Mouse (Mus musculus): ENCODE data around the gene Caly.

Caly gene

GRCm38 (mm10) chr7:140082242-140082678 lies at the start of gene Caly:
Gene Caly, minus strand, starts transcription at chr7:140082548.
- peak; percentile 78 to 87 for DNase-seq

- no peak for DNase-seq
Observed at GRCm38 (mm10) chr7:140127911-140128310, 45.6 kb upstream of the Caly start.

GRCm38 (mm10) chr7:140126934-140127333 lies 44.6 kb upstream of the Caly start:
- DNase-seq = no peak

- DNase-seq = no peak
Observed at GRCm38 (mm10) chr7:140126022-140126350, 43.6 kb upstream of the Caly start.

- DNase-seq = peak; percentile 92 to 97
Observed at GRCm38 (mm10) chr7:140125278-140126021, 43.1 kb upstream of the Caly start.

GRCm38 (mm10) chr7:140124382-140124781 lies 42.0 kb upstream of the Caly start:
- DNase-seq = no peak

- DNase-seq = no peak
Observed at GRCm38 (mm10) chr7:140122765-140123164, 40.4 kb upstream of the Caly start.

GRCm38 (mm10) chr7:140121338-140121910 lies 39.1 kb upstream of the Caly start:
- DNase-seq = no peak

GRCm38 (mm10) chr7:140120484-140120883 lies 38.1 kb upstream of the Caly start:
- DNase-seq = no peak

GRCm38 (mm10) chr7:140116329-140117054 lies 34.1 kb upstream of the Caly start, which contains the start of gene Echs1:
Gene Echs1, minus strand, starts transcription at chr7:140116476.
- DNase-seq = peak; percentile 86 to 92

- peak in 1 of 2 experiments; percentile 36 for DNase-seq
Observed at GRCm38 (mm10) chr7:140115583-140116328, 33.4 kb upstream of the Caly start, which contains the start of gene Paox. Gene Paox, plus strand, starts transcription at chr7:140115799.

- no peak for DNase-seq
Observed at GRCm38 (mm10) chr7:140111943-140112342, 29.6 kb upstream of the Caly start.

- no peak for DNase-seq
Observed at GRCm38 (mm10) chr7:140104009-140104408, 21.7 kb upstream of the Caly start.

GRCm38 (mm10) chr7:140101993-140102860 lies 19.9 kb upstream of the Caly start, which contains the start of gene Fuom:
Gene Fuom, minus strand, starts transcription at chr7:140102441.
- peak; percentile 85 to 89 for DNase-seq

- peak in 1 of 2 experiments; percentile 44 for DNase-seq
Observed at GRCm38 (mm10) chr7:140101498-140101897, 19.1 kb upstream of the Caly start.

- no peak for DNase-seq
Observed at GRCm38 (mm10) chr7:140098466-140098865, 16.1 kb upstream of the Caly start.

GRCm38 (mm10) chr7:140096055-140096454 lies 13.7 kb upstream of the Caly start:
- no peak for DNase-seq

- DNase-seq = no peak
Observed at GRCm38 (mm10) chr7:140095556-140095955, 13.2 kb upstream of the Caly start.

GRCm38 (mm10) chr7:140094954-140095353 lies 12.6 kb upstream of the Caly start:
- no peak for DNase-seq

- no peak for DNase-seq
Observed at GRCm38 (mm10) chr7:140092924-140093528, 10.7 kb upstream of the Caly start, which contains the start of gene Prap1. Gene Prap1, plus strand, starts transcription at chr7:140093395.

- DNase-seq = no peak
Observed at GRCm38 (mm10) chr7:140090601-140091000, 8.3 kb upstream of the Caly start.

All from cerebellum, postnatal 25 days (tissue).